Mouse (Mus musculus): ENCODE measurements around the gene Elfn2. TPM values are rescaled to one million over a fixed set of nuclear protein-coding genes. Genes with fewer than 3 reads are reported as not detected.

Gene Elfn2
- total RNA-seq, 4 experiments from 2014 or later: 1.9 to 4.4 (median 2.5) TPM

DNA sequence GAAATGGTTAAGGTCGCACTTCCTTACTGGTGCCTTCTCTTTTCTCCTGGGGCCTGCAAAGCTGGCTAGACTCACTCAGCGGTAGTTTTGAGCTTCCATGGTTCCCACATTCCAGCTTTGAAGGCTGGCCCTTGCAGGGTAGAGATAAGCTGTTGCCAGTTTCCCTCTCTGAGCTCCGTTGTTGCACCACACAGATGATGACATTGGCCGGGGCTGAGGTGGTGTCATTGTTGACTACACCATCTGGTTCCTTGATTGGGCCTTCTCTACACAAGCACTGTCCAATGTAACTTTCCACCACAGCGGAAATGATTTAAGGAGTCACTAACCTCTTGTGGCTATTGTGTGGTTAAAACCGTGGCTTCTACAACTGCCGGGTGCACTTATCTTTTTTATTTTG, 2.0 kb upstream of the Elfn2 start:
- DNase-seq (ENCODE audit: low spot score): peak; percentile 53

DNA sequence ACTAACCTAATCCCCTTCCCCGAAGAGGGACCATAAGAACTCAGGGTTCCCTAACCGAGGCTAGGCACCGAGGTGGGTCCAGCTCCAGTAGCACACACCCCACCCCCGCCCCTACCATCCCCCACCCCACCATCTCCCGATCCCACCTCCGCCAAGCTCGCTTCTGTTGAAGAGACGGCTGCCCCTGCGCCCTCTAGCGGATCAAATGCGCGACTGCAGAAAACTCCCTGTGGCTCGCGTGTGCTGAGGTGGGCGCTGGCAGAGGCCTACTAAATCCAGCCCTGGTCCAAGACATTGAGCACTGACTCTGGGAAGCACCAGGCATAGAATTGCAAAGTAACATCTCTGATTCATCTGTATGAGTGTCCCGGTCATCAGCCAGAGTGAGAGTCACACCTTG, 1.5 kb upstream of the Elfn2 start:
- peak; percentile 41 for DNase-seq (ENCODE audit: low spot score)

DNA sequence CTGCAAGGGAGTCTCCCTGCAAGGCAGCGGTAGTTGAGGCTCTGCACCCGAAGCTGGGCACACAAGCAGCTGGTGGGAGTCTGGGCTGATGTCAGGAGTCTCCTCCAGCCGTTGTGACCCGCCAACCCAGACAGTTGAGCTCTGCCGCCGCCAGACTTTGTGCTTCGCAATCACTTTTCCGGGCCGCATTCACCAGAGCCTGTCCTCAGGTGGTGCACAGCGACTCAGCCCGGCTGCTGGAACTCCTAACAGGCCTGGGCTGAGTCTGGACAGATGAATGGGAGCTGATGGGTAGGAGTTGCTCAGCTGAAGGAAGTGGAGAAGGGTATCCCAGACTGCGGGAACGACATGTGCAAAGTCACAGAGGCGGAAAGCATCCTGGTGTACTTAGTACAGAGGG, 845 bp upstream of the Elfn2 start:
- DNase-seq (ENCODE audit: low spot score): no peak

DNA sequence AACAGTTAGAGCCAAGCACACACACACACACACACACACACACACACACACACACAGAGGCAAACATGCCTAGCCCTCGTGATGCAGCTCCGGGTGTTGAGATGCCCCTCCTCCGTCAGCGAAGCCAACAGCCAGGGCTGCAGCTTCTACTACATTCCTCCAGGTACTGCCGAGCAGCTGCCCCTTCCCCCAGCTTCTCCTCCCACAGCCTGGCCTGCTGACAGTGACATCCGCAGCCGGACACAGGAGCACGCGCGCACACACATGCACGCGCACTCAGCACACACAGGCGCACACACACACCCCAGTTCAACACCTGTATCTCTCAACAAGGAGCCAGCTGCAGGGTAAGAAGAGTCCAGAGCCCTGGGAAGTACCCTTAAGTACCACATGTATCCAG, 1.6 kb downstream of the Elfn2 start:
- DNase-seq (ENCODE audit: low spot score): no peak

DNA sequence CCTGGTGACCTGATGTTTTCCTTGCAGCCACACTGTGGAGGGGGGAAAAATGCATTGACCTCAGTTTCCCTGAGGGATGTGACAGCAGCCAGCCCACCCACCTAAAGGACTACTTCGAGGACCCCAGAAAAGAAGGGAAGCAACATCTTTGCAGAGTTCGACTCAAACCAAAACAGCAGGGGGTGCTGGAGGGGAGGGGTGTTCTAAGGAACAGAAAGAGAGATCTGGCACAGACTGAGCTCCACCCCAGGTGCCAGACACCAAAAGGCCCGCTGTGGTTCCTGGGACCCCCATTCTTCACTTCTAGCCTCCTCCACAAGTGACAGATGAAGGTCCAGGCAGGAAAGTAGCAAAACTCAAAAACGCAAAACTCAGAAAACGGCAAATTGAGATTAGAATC, 2.7 kb downstream of the Elfn2 start:
- DNase-seq (ENCODE audit: low spot score): no peak

DNA sequence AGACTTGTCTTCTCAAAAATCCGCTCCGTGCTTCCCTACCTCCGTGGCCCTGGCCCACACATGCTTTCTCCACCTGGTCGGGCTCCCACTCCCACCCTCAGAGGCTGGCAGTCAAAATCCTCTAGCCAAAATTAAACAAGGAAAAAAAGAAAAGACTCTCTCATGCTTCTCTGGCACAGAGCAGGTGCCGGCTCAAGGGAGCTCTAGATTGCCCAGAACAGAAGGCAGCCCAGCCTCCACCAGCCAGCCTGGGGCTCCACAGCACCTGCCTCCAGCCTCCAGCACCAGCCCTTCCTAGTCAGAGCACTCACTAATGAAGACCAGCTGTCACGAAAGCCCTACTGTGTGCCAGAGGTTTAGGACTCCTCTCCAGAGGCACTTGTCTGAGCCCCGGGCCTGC, 4.8 kb downstream of the Elfn2 start:
- DNase-seq (ENCODE audit: low spot score): no peak

DNA sequence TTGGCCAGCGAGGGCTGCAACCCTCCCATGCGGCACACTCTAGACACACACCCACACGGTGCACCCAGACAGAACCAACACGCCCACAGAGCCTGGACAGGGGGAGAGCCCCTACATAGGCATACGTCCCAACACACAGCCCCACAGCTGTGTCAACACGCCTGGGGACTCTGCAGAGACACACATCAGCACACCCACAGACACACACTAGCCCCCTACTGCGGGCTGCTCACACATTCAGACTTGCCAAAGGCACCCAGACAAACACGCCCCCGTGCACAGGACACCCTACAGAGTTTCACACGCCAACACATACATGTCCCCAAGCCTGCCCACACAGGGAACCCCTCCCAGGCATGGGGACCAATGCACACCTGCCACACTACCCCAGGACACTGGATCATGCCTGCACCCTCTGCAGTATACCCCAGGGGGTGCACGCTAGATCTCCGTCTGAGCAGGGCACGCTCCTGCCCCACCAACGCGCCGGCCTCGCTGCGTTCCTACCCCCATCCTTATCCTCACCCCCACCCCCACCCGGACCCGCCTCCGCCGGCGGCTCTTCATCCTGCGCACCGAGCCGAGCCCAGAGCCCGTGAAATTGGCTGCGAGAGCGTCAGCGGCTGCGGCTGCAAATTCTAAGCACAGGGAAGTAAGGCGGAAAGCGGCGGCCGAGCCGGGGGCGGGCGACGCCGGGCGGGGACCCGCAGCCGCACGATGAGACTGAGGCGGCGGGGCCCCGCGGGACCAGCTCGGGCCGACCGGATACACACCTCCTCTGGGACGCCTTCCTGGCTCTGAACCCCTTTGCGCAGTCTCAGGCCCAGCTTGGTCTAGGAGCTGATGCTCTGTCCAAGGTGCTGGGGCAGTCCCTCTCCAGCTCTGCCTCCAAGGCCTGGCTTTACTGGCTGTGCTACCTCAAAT, 6.0 kb downstream of the Elfn2 start:
- DNase-seq (ENCODE audit: low spot score): no peak

DNA sequence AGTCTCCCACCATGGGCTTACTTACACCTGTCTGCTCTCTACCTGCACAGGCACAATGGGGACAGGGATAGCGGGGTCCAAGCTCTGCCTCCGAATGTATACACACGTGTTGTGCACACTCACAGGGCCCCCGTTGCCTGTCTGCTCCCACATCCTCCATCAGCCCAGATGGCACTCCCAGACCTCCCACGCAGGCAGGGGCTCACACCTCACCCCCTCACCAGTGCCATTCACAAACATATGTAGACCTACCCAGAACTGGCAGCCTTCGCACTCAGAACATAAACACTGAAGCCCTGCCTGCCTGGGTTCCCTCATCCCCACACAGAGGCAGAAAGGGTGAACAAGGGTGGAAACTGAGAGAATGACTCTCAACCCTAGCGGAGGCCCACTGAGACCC, 6.6 kb downstream of the Elfn2 start:
- DNase-seq (ENCODE audit: low spot score): no peak

DNA sequence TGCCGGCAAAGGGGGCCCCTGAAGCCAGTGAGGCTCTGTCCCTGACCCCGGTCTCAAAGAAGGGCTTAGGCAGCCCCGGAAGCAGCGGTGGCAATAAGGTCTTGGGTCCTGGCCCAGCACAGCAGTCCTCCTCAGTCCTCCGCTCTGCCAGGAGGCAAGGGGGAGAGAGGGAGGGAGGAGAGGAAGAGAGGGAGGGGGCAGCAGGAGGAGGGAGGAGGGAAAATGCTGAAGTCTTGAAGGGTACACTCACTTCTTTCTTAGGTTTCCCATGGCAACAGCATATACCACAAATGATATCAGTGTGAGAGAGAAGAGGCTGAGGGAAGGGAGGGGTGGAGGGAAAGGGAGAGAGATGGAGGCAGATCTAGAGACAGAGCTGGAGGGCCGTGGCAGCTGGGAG, 7.9 kb downstream of the Elfn2 start:
- DNase-seq (ENCODE audit: low spot score): no peak

DNA sequence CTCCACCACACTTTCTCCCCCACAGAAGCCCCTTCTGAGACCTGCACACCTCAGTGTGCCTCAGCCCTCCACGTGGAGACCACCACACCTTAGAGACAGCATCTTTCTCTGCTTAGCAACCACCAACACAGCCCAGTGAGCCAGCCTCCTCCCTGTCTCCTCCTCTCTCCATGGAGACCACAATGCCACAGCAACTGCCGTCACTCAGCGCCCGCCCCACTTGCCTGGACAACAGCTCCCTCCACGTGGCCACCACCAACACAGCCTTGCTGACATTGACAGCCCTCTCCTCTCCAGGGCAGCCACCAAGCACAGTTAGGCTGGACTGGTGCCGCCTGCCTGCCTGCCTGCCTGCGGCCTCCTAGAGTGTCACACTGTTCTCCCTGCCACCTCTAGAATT, 8.8 kb downstream of the Elfn2 start:
- no peak for DNase-seq (ENCODE audit: low spot score)

DNA sequence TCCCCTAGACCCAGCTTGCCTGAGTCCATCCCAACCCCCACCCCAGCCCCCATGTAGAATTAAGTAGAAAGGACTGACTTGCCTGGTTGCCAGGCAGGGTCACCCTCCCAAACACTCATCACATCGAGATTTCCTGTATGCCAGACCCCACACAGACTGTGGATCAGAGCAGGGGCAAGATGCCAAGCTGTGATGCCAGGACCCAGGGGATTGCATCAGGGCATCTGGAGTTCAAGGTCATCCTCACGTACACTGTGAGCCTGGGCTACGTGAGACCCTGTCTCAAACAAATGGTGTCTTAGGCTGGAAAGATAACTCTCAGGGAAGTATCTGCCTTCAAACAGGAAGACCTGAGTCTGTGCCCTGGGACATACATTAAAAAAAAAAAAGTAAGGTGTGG, 11.9 kb downstream of the Elfn2 start:
- no peak for DNase-seq (ENCODE audit: low spot score)

DNA sequence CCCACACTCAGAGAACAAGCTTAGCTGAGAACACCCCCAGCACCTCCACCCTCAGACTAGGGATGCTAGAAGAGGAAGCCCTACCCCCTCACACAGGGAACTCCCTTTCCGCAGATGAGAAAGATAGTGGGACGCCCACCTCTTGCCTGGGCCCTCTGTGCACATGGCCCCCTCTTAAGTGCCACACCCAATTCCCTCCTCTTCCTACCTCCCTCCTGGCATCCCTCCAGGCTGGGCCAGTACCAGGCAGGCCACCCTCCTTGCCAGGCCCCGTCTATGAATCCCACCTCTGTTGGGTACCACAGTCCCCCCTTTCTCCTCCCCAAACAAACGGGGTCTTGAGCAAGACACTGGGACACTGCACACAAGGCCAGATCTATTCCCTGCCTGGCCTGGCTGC, 13.7 kb downstream of the Elfn2 start:
- DNase-seq (ENCODE audit: low spot score): no peak

DNA sequence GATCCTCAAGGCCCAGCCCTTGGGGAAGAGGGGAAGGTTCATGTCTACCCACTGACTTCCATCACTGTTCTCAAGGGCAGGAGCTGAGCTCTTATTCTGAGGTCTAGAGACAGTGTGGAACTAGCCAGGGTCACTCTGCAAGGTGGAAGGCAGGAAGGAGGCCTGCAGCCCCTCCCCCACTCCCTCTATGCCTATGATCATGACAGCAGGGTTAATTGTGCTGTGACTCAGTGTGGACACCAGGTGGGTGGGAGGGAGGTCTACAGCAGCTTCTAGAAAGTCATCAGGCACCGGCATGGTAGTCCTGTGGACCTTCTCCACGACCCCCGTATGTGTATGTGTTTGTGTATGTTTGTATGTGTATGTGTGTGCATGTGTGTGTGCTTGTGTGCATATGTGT, 14.6 kb downstream of the Elfn2 start:
- DNase-seq (ENCODE audit: low spot score): no peak

DNA sequence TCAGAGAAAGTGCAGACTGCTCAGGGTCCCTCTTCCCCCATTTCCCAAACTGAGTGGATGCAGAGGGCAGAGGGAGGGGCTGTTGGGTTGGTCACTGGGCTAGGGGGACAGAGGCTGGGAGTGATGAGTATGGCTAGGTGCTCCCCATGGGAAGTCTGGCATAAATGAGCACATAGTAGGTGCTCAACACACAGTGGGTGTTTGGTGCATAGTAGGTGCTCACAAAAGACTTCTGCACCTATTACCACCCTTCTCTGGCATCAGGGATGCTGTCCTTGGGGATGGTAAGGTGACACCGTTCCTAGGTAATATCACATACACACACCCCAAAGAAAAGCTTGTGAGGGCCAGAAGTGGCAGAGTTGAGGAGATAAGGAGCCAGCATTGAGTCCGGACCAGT, 18.2 kb downstream of the Elfn2 start:
- DNase-seq (ENCODE audit: low spot score): no peak

DNA sequence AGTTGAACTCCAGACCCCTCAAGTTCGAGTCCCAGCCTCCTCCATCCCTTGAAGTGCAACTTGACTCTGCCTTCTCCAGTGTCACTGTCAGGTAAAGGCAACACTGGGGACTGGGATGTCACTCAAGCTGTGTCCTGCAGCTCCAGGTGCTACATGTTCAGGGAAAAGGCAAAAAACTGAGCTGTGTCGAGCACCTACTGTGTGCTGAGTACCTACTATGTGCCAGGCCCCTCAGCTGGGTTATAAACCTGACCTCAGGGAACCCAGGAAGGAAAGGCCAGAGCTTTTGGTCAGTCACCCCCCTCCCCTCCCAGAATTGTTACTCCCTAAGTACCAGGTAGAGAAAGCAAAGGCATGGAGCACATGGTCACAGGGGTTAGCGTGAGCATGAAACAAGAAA, 19.1 kb downstream of the Elfn2 start:
- no peak for DNase-seq (ENCODE audit: low spot score)

DNA sequence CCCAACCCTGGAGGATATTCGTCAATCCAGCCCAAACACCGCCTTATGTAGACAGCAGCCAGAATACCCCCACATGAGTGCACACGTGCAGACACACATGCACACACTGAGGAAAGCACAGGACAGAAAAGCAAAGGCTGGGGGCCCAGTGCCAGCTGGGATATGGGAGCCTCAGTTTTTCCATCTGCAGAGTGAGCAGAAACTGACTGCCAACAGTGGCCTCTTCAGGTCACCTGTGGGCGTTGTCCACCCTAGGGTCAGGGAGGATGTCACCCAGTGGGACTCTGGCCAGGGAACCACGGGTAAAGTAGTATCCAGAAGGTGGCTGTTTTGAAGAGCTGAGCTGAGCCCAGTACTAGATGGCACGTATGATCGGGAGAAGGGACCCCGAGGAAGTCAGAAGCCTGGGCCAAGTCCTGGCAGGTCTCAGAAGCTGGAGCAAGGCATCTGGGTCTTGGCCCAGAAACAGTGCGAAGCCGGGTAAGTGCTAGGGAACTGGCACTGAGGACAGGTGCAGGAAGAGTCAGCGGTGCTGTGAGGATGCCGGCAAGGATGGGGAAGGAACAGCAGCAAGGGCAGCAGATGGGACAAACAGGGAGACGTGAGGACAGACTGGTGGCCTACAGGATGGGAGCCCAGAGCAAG, 20.0 kb downstream of the Elfn2 start:
- no peak for DNase-seq (ENCODE audit: low spot score)

DNA sequence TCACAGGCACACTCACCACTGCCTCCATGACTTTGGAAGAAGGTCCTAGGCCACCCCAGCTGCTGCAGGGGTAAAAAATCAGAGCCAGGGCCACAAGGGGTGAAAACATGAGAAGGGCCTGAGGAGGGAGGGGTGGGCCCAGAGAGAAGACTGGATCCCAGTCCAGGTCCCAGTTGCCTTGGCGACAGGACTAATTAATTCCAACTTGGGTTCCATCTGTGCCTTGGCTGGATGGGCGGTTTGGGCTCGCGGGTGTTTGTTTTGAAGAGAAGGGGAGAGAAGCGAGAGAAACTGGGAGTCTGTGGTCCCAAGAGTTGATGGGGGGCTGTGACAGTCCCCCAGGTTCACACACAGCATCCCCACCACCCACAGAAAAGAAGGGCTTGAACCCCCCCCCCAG, 20.5 kb downstream of the Elfn2 start:
- no peak for DNase-seq (ENCODE audit: low spot score)

DNA sequence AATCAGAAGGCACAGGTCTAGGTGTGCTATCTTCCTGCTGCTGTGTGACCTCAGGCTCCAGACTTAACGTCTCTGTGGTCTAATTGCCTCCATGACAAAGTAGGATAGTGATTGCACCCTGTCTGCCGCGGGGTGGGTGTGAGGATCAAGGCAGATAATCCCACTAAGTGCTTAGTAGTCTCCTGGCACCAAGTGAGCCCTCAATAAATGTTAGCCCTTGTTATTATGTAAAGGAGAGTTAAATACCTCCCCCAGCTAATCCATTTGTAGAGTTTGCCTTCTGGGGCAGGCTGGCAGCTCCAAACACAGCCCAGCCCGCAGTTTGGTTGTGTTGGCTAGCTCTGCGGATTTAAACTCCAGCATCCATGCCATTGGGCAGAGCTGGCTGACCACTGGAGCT, 22.8 kb downstream of the Elfn2 start:
- no peak for DNase-seq (ENCODE audit: low spot score)

DNA sequence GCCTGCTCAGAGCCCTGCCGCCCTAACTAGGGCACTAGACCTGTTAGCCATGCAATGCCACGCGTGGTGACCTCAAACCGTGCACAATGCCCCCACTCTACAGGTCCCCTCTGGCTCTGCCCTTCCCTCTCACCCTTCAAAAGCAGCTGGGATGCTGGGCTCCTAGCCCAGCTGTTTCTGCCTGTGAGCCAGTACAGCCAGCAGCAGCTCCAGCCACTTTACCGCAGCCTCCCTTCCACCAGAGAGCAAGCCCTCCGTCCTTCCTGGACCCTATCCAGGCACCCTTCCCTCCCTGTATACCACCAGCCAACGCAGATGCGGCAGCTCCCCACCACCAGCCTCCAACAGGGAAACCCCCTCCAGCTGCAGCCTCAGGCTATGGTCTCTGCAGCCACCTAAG, 26.1 kb downstream of the Elfn2 start:
- no peak for DNase-seq (ENCODE audit: low spot score)

DNA sequence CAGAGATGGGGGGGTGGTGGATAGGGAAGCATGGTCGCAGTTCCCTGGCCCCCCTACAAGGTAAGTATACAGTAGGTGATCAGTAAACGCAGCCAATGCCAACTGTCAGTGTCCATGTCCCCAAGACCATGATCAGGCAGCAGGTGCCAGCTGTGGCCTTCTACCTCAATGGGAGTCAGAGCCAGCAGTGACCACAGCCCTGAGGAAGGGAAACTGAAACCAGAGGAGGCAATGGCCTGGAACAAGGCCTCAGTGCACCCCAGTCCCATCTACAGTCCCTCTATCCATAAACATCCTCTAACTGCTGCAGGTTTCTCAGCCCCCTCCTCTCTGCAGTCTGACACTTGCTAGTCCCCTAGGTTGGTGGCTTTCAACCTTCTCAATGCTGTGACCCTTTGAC, 27.9 kb downstream of the Elfn2 start:
- DNase-seq (ENCODE audit: low spot score): no peak

DNA sequence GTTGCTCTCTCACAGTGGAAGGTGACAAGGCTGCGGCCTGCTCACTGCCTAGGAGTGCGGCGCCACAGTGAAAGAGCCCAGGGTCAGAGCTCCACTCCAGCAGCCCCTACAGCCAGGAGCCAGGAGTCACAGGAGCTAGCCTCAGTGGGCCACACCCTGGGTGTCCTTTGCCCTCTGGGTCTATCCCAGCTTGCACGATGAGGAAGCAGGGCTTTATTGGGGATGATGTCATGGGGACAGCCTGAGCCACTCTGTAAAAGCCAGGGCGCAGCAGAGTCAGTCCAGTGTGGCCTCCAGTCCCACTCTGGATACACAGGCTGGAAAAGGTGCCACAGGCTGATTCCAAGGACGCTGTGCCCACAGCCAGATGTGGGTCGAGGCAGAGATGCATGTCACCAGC, 31.7 kb downstream of the Elfn2 start:
- DNase-seq (ENCODE audit: low spot score): no peak

DNA sequence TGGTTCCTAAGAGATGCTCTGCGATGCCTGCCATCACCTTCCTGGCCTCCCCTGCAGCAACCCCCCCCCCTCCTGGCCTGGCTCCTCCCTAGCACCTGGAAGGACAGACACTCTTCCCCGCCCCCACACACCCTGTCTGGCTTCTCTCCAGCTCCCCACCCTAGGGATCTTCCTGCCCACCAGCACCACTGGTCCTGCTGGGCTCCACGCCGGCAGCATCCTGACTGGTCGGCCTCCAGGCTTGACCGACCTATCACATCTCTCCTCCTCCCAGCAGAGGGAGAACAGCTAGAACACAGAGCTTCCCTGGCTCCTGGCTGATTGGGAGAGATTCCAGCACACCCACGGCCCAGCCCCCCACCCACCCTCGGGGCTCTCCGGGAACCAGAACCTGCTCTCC, 34.5 kb downstream of the Elfn2 start:
- no peak for DNase-seq (ENCODE audit: low spot score)

DNA sequence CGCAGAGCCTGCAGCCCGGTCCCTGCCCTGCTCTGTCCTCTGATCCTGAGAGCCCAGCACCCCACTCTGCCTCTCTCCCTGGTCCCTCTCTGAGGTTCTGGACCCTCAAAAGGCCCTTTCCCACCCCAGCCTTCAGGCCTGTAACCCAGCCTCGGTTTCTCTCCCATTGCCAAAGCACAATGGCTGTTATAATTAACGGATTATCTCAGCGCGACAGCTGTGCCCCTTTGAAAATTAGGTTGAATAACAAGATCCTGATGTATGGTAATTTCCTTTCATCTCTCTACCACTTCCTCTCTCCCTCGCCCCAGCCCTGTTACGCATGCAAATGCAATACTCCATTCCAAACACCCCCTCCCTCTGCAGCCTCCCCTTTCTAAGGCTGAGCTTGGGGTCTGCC, 35.1 kb downstream of the Elfn2 start:
- DNase-seq (ENCODE audit: low spot score): no peak

Data from heart, adult 8-10 months (tissue).